Mouse (Mus musculus): Measurements from ENCODE around the gene Samd10. TPM values are rescaled to one million over a fixed set of nuclear protein-coding genes. Genes with fewer than 3 reads are reported as not detected.
A peak's percentile ranks its signal among the peaks of the same experiment; 100 is the strongest.

Gene Samd10
- polyA plus RNA-seq, 1 experiment from 2014 or later: 215 TPM

DNA sequence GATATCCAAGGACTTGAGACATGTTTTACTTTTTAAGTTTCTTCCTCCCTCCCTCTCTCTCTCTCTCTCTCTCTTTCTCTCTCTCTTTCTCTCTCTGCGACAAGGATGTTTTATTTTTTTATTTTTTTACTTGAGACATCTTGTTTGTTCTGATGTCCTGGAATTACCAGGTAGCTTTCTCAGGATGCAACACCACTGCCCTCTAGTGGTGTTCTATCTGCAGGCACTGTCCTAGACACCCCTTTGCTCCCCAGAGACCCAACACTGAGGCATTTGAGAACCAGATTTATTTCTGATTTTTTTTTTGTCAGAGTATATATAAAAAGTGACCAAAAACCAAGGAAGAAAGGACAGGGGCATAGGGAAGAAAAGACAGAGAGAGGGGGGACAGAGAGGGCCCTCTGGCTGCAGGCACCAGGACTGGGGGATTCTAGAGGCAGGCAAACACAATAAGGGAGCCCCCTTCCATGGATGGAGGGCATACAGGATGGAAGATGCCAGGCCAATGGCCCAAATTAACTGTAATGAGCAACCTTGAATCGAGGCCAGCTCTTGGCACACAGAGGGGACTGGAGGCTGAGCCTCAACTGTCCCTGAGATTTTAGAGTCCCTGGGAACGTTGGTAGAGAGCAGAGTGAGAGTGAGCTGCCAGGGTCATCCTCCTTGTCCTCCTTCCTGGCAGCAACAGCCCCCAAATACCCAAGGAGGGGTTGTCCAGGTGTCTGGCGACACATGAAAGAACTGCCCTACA is 3.9 kb downstream of the Samd10 start:
- Histone ChIP-seq H3K4me2 (ENCODE audit: low read length) (no peak overlapping the region), H3K4me1 (ENCODE audit: control insufficient read depth, insufficient read depth, low read length) (peaks cover 30% of the 10 kb centered on the region), H3K4me3 (replicated peaks; ENCODE audit: low read depth, low read length) (no peak overlapping the region), H3K27ac (replicated peaks; ENCODE audit: low read depth, low read length) (no peak overlapping the region), H3K9me3 (ENCODE audit: control insufficient read depth, low read length) (no peaks in the 10 kb centered on the region), H3K36me3 (ENCODE audit: control insufficient read depth, insufficient read depth, low read length) (peaks cover 21% of the 10 kb centered on the region), H3K9ac (replicated peaks; ENCODE audit: low read length) (no peak overlapping the region), H3K27me3 (ENCODE audit: control insufficient read depth, insufficient read depth, low read length) (no peaks in the 10 kb centered on the region)
- WGBS: 78% methylated on average over 4 of the region's 4 CpGs
- DNase-seq: peak; percentile 85
- no peak for ATAC-seq (ENCODE audit: low FRiP score, low TSS enrichment)

DNA sequence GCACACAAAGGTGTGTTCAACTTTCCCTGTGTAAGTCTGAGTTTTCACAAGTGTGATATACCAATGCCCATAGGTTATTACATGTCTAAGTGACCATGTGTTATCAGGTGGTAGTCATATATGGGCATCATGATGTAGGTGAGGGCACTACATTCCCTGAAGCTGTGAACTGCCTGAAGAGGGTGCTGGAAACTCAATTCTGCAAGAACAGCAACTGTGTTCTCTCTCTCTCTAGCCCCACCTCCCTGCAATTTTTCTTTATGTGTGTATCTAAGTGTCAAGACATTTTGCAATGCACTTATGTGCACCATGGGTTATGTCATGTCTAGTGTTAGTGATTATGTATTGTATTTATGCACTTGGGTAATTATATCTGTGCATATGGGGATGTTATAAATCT is 5.1 kb downstream of the Samd10 start:
- no peak overlapping the region for H3K9ac ChIP-seq (replicated peaks; ENCODE audit: low read length)
- H3K9me3 ChIP-seq (ENCODE audit: control insufficient read depth, low read length): no peaks in the 10 kb centered on the region
- no peak overlapping the region for H3K4me2 ChIP-seq (ENCODE audit: low read length)
- peaks cover 29% of the 10 kb centered on the region for H3K4me1 ChIP-seq (ENCODE audit: control insufficient read depth, insufficient read depth, low read length)
- DNase-seq (no peak), ATAC-seq (ENCODE audit: low FRiP score, low TSS enrichment) (no peak)
- no peak overlapping the region for H3K27ac ChIP-seq (replicated peaks; ENCODE audit: low read depth, low read length)
- no peak overlapping the region for H3K4me3 ChIP-seq (replicated peaks; ENCODE audit: low read depth, low read length)
- H3K36me3 ChIP-seq (ENCODE audit: control insufficient read depth, insufficient read depth, low read length): peaks cover 33% of the 10 kb centered on the region
- H3K27me3 ChIP-seq (ENCODE audit: control insufficient read depth, insufficient read depth, low read length): no peaks in the 10 kb centered on the region

DNA sequence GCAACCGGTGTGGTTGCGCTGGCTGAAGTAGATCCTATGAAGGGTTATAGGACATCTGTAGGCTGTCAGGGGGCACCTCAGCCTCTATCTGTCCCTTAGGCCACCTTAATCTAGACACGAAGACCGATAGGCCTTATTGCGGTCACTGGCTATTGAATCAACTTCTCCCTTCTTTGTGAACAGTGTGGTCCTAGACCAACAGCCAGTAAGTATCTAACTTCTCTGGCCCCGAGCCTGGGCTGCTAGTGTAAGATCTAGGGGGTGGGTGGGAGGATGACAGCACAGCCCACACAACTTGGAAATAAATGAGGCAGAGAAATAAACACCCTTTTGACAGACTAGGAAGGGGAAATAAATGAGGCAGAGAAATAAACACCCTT is 6.0 kb downstream of the Samd10 start:
- WGBS: 11% methylated on average over 6 of the region's 6 CpGs
- Histone ChIP-seq H3K4me1 (ENCODE audit: control insufficient read depth, insufficient read depth, low read length) (peaks cover 25% of the 10 kb centered on the region), H3K4me3 (replicated peaks; ENCODE audit: low read depth, low read length) (peak overlapping the region; percentile 93), H3K9me3 (ENCODE audit: control insufficient read depth, low read length) (no peaks in the 10 kb centered on the region), H3K27ac (replicated peaks; ENCODE audit: low read depth, low read length) (peak overlapping the region; percentile 89), H3K36me3 (ENCODE audit: control insufficient read depth, insufficient read depth, low read length) (peaks cover 42% of the 10 kb centered on the region), H3K9ac (replicated peaks; ENCODE audit: low read length) (peak overlapping the region; percentile 91), H3K4me2 (ENCODE audit: low read length) (peak overlapping the region; percentile 74), H3K27me3 (ENCODE audit: control insufficient read depth, insufficient read depth, low read length) (no peaks in the 10 kb centered on the region)
- DNase-seq: no peak
- ATAC-seq (ENCODE audit: low FRiP score, low TSS enrichment): peak; percentile 4; the same call in 1 of the 2 replicates

DNA sequence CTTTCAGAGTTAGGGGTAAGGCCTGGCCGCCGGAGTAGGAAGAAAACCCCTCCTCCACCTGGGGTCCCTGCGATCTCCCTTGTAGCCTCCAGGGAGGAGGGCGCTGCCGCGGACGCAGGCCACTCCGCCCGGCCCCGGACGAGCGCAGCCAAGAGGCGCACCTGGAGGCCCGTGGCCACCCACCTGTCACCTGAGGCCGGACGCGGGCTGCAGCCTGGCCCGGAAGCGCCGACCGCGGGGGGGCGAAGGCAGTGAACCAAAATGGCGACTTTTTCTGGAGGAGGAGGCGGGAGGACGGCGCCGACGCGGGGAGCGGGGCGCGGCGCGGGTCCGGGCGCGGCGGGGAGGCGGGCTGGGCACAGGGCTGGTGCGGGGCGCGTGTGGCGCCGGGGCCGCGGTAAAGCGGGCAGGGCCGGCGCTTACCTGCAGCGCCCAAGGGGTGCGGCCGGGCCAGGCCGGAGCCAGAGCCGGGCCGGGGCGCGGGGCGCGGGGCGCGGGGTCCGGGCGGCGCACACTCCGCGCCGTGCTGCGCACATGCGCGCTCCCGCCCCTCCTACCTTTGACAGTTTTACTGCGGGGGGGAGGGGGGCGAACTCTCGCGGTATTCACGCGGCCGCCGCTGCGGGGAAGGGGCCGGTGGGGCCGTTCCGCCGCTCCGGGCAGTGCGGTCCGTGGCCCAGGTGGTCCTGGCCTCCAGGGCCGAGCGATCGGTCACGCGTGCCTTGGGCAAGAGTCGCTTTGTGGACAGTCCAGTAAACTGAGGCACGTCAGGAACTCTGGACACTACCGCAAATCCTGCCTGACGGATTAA is 6.6 kb downstream of the Samd10 start, which contains the start of gene Zfp512b:
Gene Zfp512b, minus strand, starts transcription at position 573 of the 811 bp plus-strand sequence.
- H3K27ac ChIP-seq (replicated peaks; ENCODE audit: low read depth, low read length): peak within 1 kb of the TSS; percentile 89
- under 1% methylated on average over 95 of the region's 97 CpGs for WGBS
- H3K9me3 ChIP-seq (ENCODE audit: control insufficient read depth, low read length): no peaks in the 10 kb centered on the region
- H3K4me3 ChIP-seq (replicated peaks; ENCODE audit: low read depth, low read length): peak within 1 kb of the TSS; percentile 93
- peak within 1 kb of the TSS; percentile 91 for H3K9ac ChIP-seq (replicated peaks; ENCODE audit: low read length)
- peak; percentile 92 for DNase-seq
- peak within 1 kb of the TSS; percentile 74 for H3K4me2 ChIP-seq (ENCODE audit: low read length)
- peaks cover 19% of the 10 kb centered on the region for H3K4me1 ChIP-seq (ENCODE audit: control insufficient read depth, insufficient read depth, low read length)
- no peaks in the 10 kb centered on the region for H3K27me3 ChIP-seq (ENCODE audit: control insufficient read depth, insufficient read depth, low read length)
- peak; percentile 86 for ATAC-seq (ENCODE audit: low FRiP score, low TSS enrichment)
- H3K36me3 ChIP-seq (ENCODE audit: control insufficient read depth, insufficient read depth, low read length): peaks cover 48% of the 10 kb centered on the region

DNA sequence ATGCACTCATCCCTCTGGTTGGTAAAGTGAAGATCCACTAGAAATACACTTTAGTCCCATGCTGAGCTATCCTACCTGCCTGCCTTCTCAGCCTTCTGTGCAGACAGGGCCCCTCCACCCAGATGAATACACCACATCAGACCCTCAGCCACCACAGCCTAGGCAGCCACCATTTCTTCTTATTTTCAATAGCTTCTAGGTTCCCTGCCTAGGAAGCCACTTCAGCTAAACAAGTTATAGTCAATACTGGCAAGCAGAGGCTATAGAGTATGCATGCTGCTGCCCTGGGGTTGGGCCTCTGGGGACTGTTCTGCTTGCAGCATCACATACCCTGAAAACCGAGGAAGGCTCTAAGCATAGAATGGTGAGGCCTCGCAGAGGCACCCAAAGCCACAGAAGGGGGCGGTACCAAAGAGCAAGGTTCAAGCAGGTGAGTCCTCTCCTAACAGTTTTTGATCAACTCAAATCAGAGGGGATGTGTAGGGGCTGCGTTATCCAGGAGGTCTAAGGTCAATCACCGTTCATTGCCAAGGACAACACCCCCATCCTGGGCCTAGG is 7.4 kb downstream of the Samd10 start, which contains the start of gene Prpf6:
Gene Prpf6, plus strand, starts transcription at position 341 of the 558 bp plus-strand sequence.
- H3K4me3 ChIP-seq (replicated peaks; ENCODE audit: low read depth, low read length): peak within 1 kb of the TSS; percentile 93
- H3K9ac ChIP-seq (replicated peaks; ENCODE audit: low read length): peak within 1 kb of the TSS; percentile 91
- ATAC-seq (ENCODE audit: low FRiP score, low TSS enrichment) (no peak), DNase-seq (peak; percentile 25)
- H3K4me1 ChIP-seq (ENCODE audit: control insufficient read depth, insufficient read depth, low read length): peaks cover 15% of the 10 kb centered on the region
- H3K9me3 ChIP-seq (ENCODE audit: control insufficient read depth, low read length): no peaks in the 10 kb centered on the region
- peaks cover 53% of the 10 kb centered on the region for H3K36me3 ChIP-seq (ENCODE audit: control insufficient read depth, insufficient read depth, low read length)
- H3K4me2 ChIP-seq (ENCODE audit: low read length): peak within 1 kb of the TSS; percentile 74
- WGBS: 15% methylated on average over 5 of the region's 5 CpGs
- H3K27ac ChIP-seq (replicated peaks; ENCODE audit: low read depth, low read length): peak within 1 kb of the TSS; percentile 89
- H3K27me3 ChIP-seq (ENCODE audit: control insufficient read depth, insufficient read depth, low read length): no peaks in the 10 kb centered on the region

DNA sequence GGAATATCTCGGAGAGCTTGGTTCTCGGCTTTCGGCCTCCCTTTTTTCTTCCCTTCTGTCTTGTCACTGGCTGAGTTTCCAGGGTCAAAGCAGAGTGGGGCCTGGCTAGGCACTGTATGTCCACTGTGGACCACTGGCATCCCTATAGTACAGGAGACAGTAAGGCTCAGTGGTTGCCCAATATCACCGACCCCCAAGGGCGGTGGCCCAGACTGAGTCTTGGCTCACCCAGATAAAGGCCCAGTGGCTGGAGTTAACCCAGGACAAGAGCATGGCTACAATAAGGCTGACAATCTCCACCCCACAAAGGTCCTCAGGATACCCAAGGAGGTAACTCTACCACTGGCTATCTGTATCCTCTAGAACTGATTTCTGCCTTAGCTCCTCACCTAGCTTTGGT is 8.5 kb downstream of the Samd10 start:
- Histone ChIP-seq H3K4me2 (ENCODE audit: low read length) (peak overlapping the region; percentile 74), H3K27ac (replicated peaks; ENCODE audit: low read depth, low read length) (no peak overlapping the region), H3K27me3 (ENCODE audit: control insufficient read depth, insufficient read depth, low read length) (no peaks in the 10 kb centered on the region), H3K9me3 (ENCODE audit: control insufficient read depth, low read length) (no peaks in the 10 kb centered on the region), H3K4me3 (replicated peaks; ENCODE audit: low read depth, low read length) (no peak overlapping the region), H3K9ac (replicated peaks; ENCODE audit: low read length) (no peak overlapping the region), H3K4me1 (ENCODE audit: control insufficient read depth, insufficient read depth, low read length) (peaks cover 15% of the 10 kb centered on the region), H3K36me3 (ENCODE audit: control insufficient read depth, insufficient read depth, low read length) (peaks cover 53% of the 10 kb centered on the region)
- WGBS: 96% methylated on average over 5 of the region's 5 CpGs
- DNase-seq (no peak), ATAC-seq (ENCODE audit: low FRiP score, low TSS enrichment) (no peak)

DNA sequence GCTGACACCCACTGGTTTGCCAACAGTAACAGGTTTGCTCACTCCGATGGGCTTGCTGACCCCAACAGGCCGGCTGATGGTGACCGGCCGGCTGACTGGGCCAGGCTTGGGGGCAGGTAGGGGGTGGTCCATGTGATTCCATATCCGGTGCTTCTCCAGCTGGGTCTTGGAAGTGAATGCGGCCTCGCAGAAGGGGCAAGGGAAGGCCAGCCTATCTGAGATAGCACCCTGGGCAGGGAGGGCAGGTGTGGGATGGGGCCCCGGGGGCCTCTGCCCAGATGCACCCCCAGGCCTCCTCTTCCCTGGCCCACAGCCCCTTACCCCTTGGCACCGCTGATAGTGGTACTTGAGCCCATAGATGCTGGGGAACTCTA is 9.3 kb downstream of the Samd10 start:
- DNase-seq (no peak), ATAC-seq (ENCODE audit: low FRiP score, low TSS enrichment) (no peak)

DNA sequence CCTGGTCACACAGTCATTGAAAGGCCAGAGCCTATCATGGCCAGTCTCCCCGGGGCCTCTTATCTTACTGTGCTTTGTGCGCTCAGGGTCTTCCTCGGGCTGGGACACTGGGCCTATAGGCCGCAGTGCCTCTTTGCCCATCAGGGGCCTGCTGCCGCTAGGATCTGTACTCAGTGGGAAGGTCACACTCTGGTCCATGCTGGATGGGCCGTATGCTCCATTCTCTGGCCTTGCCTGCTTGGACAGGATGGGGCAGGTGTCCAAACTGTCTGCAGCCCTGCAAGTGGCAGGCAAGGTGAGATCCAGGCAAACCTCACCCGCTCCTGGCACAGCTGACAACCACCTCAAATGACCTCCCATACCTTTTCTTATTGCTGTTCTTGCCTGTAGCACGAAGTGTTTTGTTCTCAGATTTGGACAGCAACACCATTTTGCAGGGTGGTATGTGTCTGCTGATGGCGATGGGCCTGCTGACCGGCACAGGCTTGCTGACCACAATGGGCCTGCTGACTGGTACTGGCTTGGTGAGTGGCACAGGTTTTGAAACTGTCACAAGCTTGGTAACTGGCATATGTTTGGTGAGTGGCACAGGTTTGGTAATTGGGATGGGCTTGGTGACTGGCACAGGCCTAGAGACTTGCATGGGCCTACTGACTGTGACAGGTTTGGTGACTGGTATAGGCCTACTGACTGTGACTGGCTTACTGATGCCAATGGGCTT is 9.8 kb downstream of the Samd10 start:
- ATAC-seq (ENCODE audit: low FRiP score, low TSS enrichment) (no peak), DNase-seq (no peak)
- no peak overlapping the region for H3K4me3 ChIP-seq (replicated peaks; ENCODE audit: low read depth, low read length)
- H3K9ac ChIP-seq (replicated peaks; ENCODE audit: low read length): no peak overlapping the region
- no peaks in the 10 kb centered on the region for H3K27me3 ChIP-seq (ENCODE audit: control insufficient read depth, insufficient read depth, low read length)
- H3K9me3 ChIP-seq (ENCODE audit: control insufficient read depth, low read length): no peaks in the 10 kb centered on the region
- H3K4me2 ChIP-seq (ENCODE audit: low read length): no peak overlapping the region
- H3K4me1 ChIP-seq (ENCODE audit: control insufficient read depth, insufficient read depth, low read length): peaks cover 15% of the 10 kb centered on the region
- no peak overlapping the region for H3K27ac ChIP-seq (replicated peaks; ENCODE audit: low read depth, low read length)
- 95% methylated on average over 10 of the region's 10 CpGs for WGBS
- H3K36me3 ChIP-seq (ENCODE audit: control insufficient read depth, insufficient read depth, low read length): peaks cover 65% of the 10 kb centered on the region

More for the DNA sequence above, 9.3 kb downstream of the Samd10 start:
- H3K9me3 ChIP-seq (ENCODE audit: control insufficient read depth, low read length): no peaks in the 10 kb centered on the region
- no peak overlapping the region for H3K27ac ChIP-seq (replicated peaks; ENCODE audit: low read depth, low read length)
- no peak overlapping the region for H3K4me2 ChIP-seq (ENCODE audit: low read length)
- no peak overlapping the region for H3K9ac ChIP-seq (replicated peaks; ENCODE audit: low read length)
- over 99% methylated on average over 9 of the region's 9 CpGs for WGBS
- H3K4me3 ChIP-seq (replicated peaks; ENCODE audit: low read depth, low read length): no peak overlapping the region
- peaks cover 60% of the 10 kb centered on the region for H3K36me3 ChIP-seq (ENCODE audit: control insufficient read depth, insufficient read depth, low read length)
- H3K27me3 ChIP-seq (ENCODE audit: control insufficient read depth, insufficient read depth, low read length): no peaks in the 10 kb centered on the region
- peaks cover 15% of the 10 kb centered on the region for H3K4me1 ChIP-seq (ENCODE audit: control insufficient read depth, insufficient read depth, low read length)
